Comparison of ENCODE assay signal across 29 mouse cellular contexts in genomic region chr19:14663350-14663749, GRCm38 (mm10).
DNase-seq lines count a peak whose midpoint lies in the region; ATAC-seq lines count a peak whose summit lies in the region.
"Had no signal": no experiment of that assay in that cellular context is flagged by ENCODE, and none has a peak within 500 bp of the region (broad histone marks: within the 10 kb centered on the region; RNA-seq: fewer than 3 reads in every experiment).

No protein-coding gene starts in this region.

- ATAC-seq in neural tube, embryonic 14.5 days (ENCODE audit: low read depth) = 0 out of 2 replicates have a peak, but pooled peaks have one; percentile 28
- ATAC-seq in common myeloid progenitor, adult 5-6 weeks (replicated peaks; ENCODE audit: low read depth, poor library complexity, severe bottlenecking) = peak; percentile 44
- ATAC-seq: forebrain, embryonic 16.5 days; hindbrain, embryonic 16.5 days; midbrain, embryonic 15.5 days had no signal

- H3K27ac ChIP-seq in neural tube, embryonic 14.5 days (ENCODE audit: low read depth, low read length) = no peak overlapping the region
- H3K27ac ChIP-seq: embryonic facial prominence, embryonic 12.5 days; gastrocnemius, adult 2 months; heart, adult 2 months; limb, embryonic 10.5 days; limb, embryonic 15.5 days; liver, embryonic 14.5 days; macrophage; midbrain, embryonic 15.5 days; stomach, embryonic 15.5 days had no signal

- no peak overlapping the region for H3K9ac ChIP-seq in neural tube, embryonic 14.5 days (replicated peaks; ENCODE audit: low read depth, low read length)
- H3K9ac ChIP-seq: embryonic facial prominence, embryonic 12.5 days; limb, embryonic 15.5 days; liver, embryonic 14.5 days; midbrain, embryonic 15.5 days; stomach, embryonic 15.5 days had no signal

- H3K27me3 ChIP-seq in neural tube, embryonic 14.5 days (ENCODE audit: control insufficient read depth, insufficient read depth, low read length) = no peaks in the 10 kb centered on the region
- H3K27me3 ChIP-seq: embryonic facial prominence, embryonic 12.5 days; limb, embryonic 15.5 days; midbrain, embryonic 15.5 days; stomach, embryonic 15.5 days had no signal

- no peaks in the 10 kb centered on the region for H3K36me3 ChIP-seq in neural tube, embryonic 14.5 days (ENCODE audit: control insufficient read depth, insufficient read depth, low read length)
- H3K36me3 ChIP-seq: embryonic facial prominence, embryonic 12.5 days; limb, embryonic 10.5 days; limb, embryonic 15.5 days; midbrain, embryonic 15.5 days; stomach, embryonic 15.5 days had no signal

- no peak for DNase-seq in neural tube, embryonic 10.5 days (ENCODE audit: extremely low spot score, low spot score)
- DNase-seq in ES-CJ7 (ENCODE audit: low read depth, low spot score) = peak; percentile 85
- no peak for DNase-seq in Muller cell, postnatal 12 days (ENCODE audit: inconsistent ontology term)
- DNase-seq in heart, adult 8-10 months (ENCODE audit: low spot score) = no peak
- no peak for DNase-seq in embryo, embryonic 11 days
- DNase-seq: adrenal gland, postnatal 14 days; cerebellum, adult 18-20 months; cerebellum, postnatal 25 days; gastrocnemius, adult 2 months; gastrocnemius, postnatal 36 days; heart, adult 2 months; kidney, adult 2 months; kidney, postnatal 4 days; lung, adult 2 months; lung, postnatal 10 days; retina, postnatal 1 day; right cerebral cortex, postnatal 14 days; thymus, postnatal 14 days had no signal

- H3K4me1 ChIP-seq in neural tube, embryonic 14.5 days (ENCODE audit: control insufficient read depth, insufficient read depth, low read length) = no peaks in the 10 kb centered on the region
- H3K4me1 ChIP-seq: embryonic facial prominence, embryonic 12.5 days; limb, embryonic 10.5 days; limb, embryonic 15.5 days; stomach, embryonic 15.5 days had no signal

- no peak overlapping the region for H3K4me3 ChIP-seq in neural tube, embryonic 14.5 days (ENCODE audit: low read depth, low read length)
- H3K4me3 ChIP-seq: embryonic facial prominence, embryonic 12.5 days; gastrocnemius, adult 2 months; heart, adult 2 months; limb, embryonic 10.5 days; limb, embryonic 15.5 days; midbrain, embryonic 15.5 days; stomach, embryonic 15.5 days had no signal

- H3K4me2 ChIP-seq in neural tube, embryonic 14.5 days (ENCODE audit: low read depth, low read length) = no peak overlapping the region
- H3K4me2 ChIP-seq: embryonic facial prominence, embryonic 12.5 days; limb, embryonic 15.5 days; midbrain, embryonic 15.5 days; stomach, embryonic 15.5 days had no signal

- 50% methylated on average over 4 of the region's 4 CpGs for WGBS in neural tube, embryonic 14.5 days

- no peaks in the 10 kb centered on the region for H3K9me3 ChIP-seq in neural tube, embryonic 14.5 days (ENCODE audit: control insufficient read depth, low read length)
- H3K9me3 ChIP-seq: embryonic facial prominence, embryonic 12.5 days; limb, embryonic 10.5 days; limb, embryonic 15.5 days; midbrain, embryonic 15.5 days; stomach, embryonic 15.5 days had no signal
